Mouse (Mus musculus): ENCODE data around the gene Tfap2c. TPM values are rescaled to one million over a fixed set of nuclear protein-coding genes. Genes with fewer than 3 reads are reported as not detected.

Tfap2c gene
- total RNA-seq, 2 experiments from 2014 or later: not detected

Other genes with a start within 250 kb of the Tfap2c start
- 1 to 10 TPM; 5.5 to 5.9 TPM for gene Fam210b, start 204.0 kb upstream of the Tfap2c start, total RNA-seq (2021)
- under 1 TPM; 0.55 to 0.93 TPM for gene Aurka, start 179.1 kb upstream of the Tfap2c start, total RNA-seq (2021)
- 10 to 100 TPM; 14.2 to 19.4 TPM for gene Cstf1, start 178.9 kb upstream of the Tfap2c start, total RNA-seq (2021)
- under 1 TPM; 0.27 to 0.28 TPM for gene Cass4, start 155.8 kb upstream of the Tfap2c start, total RNA-seq (2021)
- gene Rtf2, start 109.0 kb upstream of the Tfap2c start, total RNA-seq (2021): 10 to 100 TPM; 30.6 to 32.7 TPM
- gene Gcnt7, start 91.0 kb upstream of the Tfap2c start, total RNA-seq (2021): not detected
- gene Fam209, start 77.1 kb upstream of the Tfap2c start, total RNA-seq (2021): not detected

All from heart, adult 18-20 months (tissue).